Mouse (Mus musculus): ENCODE measurements around the gene Ube2d3. TPM values are rescaled to one million over a fixed set of nuclear protein-coding genes. Genes with fewer than 3 reads are reported as not detected.
"Not testable (repeated sequence)": the region's sequence is repeated elsewhere in the genome, so short reads cannot be mapped to it uniquely, and the experiment has no call there.

The Ube2d3 gene
- polyA plus RNA-seq, 1 experiment from 2014 or later: 383 TPM

GRCm38 (mm10) chr3:135444930-135445329 is 7.0 kb downstream of the Ube2d3 start:
- H3K4me2 ChIP-seq (ENCODE audit: low read length): no peak overlapping the region
- H3K36me3 ChIP-seq (ENCODE audit: control insufficient read depth, insufficient read depth): peaks cover 2% of the 10 kb centered on the region; the same call in 1 of the 2 replicates
- H3K27ac ChIP-seq (ENCODE audit: low read length): no peak overlapping the region
- H3K9ac ChIP-seq (replicated peaks; ENCODE audit: low read depth, low read length): no peak overlapping the region
- H3K4me3 ChIP-seq (replicated peaks; ENCODE audit: low read length): no peak overlapping the region
- peaks cover 14% of the 10 kb centered on the region for H3K4me1 ChIP-seq (replicated peaks; ENCODE audit: control insufficient read depth, insufficient read depth, low read length)
- ATAC-seq: no peak
- no peaks in the 10 kb centered on the region for H3K27me3 ChIP-seq (replicated peaks; ENCODE audit: control insufficient read depth, insufficient read depth, low read length)
- H3K9me3 ChIP-seq (ENCODE audit: control insufficient read depth, low read length): no peaks in the 10 kb centered on the region

GRCm38 (mm10) chr3:135458981-135459380 is 21.0 kb downstream of the Ube2d3 start:
- Histone ChIP-seq H3K36me3 (ENCODE audit: control insufficient read depth, insufficient read depth) (peaks cover 11% of the 10 kb centered on the region), H3K9me3 (ENCODE audit: control insufficient read depth, low read length) (no peaks in the 10 kb centered on the region), H3K27ac (ENCODE audit: low read length) (no peak overlapping the region), H3K4me1 (replicated peaks; ENCODE audit: control insufficient read depth, insufficient read depth, low read length) (no peaks in the 10 kb centered on the region), H3K4me3 (replicated peaks; ENCODE audit: low read length) (no peak overlapping the region), H3K9ac (replicated peaks; ENCODE audit: low read depth, low read length) (no peak overlapping the region), H3K27me3 (replicated peaks; ENCODE audit: control insufficient read depth, insufficient read depth, low read length) (no peaks in the 10 kb centered on the region), H3K4me2 (ENCODE audit: low read length) (no peak overlapping the region)
- no peak for ATAC-seq

DNA sequence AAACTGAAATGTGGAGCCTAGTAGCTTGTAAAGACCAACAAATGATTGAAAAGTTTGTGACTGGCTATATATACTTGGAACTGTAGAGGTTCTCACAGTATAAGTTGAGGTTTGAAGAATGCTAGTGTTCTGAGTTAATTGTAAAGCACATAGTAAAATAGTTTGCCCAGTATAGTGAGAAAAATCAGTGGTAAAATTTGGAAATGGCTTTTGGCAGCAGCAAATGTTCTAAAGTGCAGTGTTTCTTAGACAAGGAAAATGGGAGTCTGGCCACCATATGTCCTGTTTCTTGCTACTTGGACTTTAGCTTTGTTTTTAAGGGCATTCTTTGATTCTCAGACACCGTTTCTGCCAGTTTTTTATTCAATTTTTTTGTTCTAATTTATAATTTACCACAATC is 30.5 kb downstream of the Ube2d3 start:
- Histone ChIP-seq H3K9me3 (ENCODE audit: control insufficient read depth, low read length) (no peaks in the 10 kb centered on the region), H3K9ac (replicated peaks; ENCODE audit: low read depth, low read length) (no peak overlapping the region), H3K4me2 (ENCODE audit: low read length) (no peak overlapping the region), H3K4me3 (replicated peaks; ENCODE audit: low read length) (no peak overlapping the region), H3K4me1 (replicated peaks; ENCODE audit: control insufficient read depth, insufficient read depth, low read length) (no peaks in the 10 kb centered on the region), H3K27ac (ENCODE audit: low read length) (no peak overlapping the region), H3K27me3 (replicated peaks; ENCODE audit: control insufficient read depth, insufficient read depth, low read length) (no peaks in the 10 kb centered on the region), H3K36me3 (ENCODE audit: control insufficient read depth, insufficient read depth) (no peaks in the 10 kb centered on the region)
- ATAC-seq: no peak
- 84% methylated on average over 1 of the region's 1 CpGs for WGBS

DNA sequence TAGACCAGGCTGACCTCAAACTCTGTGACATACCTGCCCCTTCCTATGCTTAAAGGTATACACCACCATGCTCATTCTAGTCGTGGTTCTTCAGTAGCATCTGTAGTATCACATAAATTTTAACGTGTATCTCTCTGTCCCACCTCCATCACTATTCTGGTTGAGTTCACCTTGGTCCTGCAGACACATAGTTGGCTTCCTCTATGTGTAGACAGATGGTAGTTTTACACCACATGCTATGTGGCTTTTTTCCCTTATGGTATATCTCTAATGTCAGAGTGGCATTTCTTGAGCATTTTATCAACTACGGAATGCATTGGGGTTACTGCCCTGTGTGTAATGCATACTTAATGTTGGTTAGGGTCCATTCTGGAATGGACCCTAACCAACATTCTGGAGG is 31.2 kb downstream of the Ube2d3 start:
- H3K9ac ChIP-seq (replicated peaks; ENCODE audit: low read depth, low read length): no peak overlapping the region
- H3K4me2 ChIP-seq (ENCODE audit: low read length): no peak overlapping the region
- no peaks in the 10 kb centered on the region for H3K4me1 ChIP-seq (replicated peaks; ENCODE audit: control insufficient read depth, insufficient read depth, low read length)
- WGBS: 53% methylated on average over 3 of the region's 3 CpGs
- H3K27ac ChIP-seq (ENCODE audit: low read length): no peak overlapping the region
- peak; percentile 30; the same call in 1 of the 2 replicates for ATAC-seq
- H3K9me3 ChIP-seq (ENCODE audit: control insufficient read depth, low read length): no peaks in the 10 kb centered on the region
- H3K36me3 ChIP-seq (ENCODE audit: control insufficient read depth, insufficient read depth): no peaks in the 10 kb centered on the region
- H3K27me3 ChIP-seq (replicated peaks; ENCODE audit: control insufficient read depth, insufficient read depth, low read length): no peaks in the 10 kb centered on the region
- H3K4me3 ChIP-seq (replicated peaks; ENCODE audit: low read length): no peak overlapping the region

DNA sequence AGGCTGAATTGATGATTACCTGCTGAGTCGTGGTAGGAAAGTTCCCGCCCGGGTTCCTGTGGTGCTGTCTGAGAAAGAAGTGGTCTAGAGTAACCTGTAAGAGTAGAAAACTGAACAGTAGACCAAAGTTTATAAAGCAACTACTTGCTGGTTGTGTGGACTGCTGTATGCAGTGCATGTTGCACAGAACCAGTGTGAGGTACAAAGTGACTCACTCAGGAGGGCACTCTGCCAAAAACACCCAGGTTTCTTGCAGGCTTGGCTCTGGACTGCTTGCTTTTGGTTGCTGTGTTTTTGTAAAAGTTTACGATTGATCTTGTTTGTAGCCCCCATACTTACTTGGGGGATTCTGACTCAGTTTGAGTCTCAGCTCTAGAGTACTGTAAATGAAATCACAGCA is 32.0 kb downstream of the Ube2d3 start:
- no peaks in the 10 kb centered on the region for H3K27me3 ChIP-seq (replicated peaks; ENCODE audit: control insufficient read depth, insufficient read depth, low read length)
- H3K9me3 ChIP-seq (ENCODE audit: control insufficient read depth, low read length): no peaks in the 10 kb centered on the region
- 44% methylated on average over 4 of the region's 4 CpGs for WGBS
- H3K4me1 ChIP-seq (replicated peaks; ENCODE audit: control insufficient read depth, insufficient read depth, low read length): no peaks in the 10 kb centered on the region
- ATAC-seq: peak; percentile 75
- no peak overlapping the region for H3K4me3 ChIP-seq (replicated peaks; ENCODE audit: low read length)
- no peaks in the 10 kb centered on the region for H3K36me3 ChIP-seq (ENCODE audit: control insufficient read depth, insufficient read depth)
- H3K9ac ChIP-seq (replicated peaks; ENCODE audit: low read depth, low read length): no peak overlapping the region
- H3K27ac ChIP-seq (ENCODE audit: low read length): no peak overlapping the region
- no peak overlapping the region for H3K4me2 ChIP-seq (ENCODE audit: low read length)

GRCm38 (mm10) chr3:135470823-135471222 is 32.9 kb downstream of the Ube2d3 start:
- Histone ChIP-seq H3K27ac (ENCODE audit: low read length) (no peak overlapping the region), H3K9ac (replicated peaks; ENCODE audit: low read depth, low read length) (no peak overlapping the region), H3K4me1 (replicated peaks; ENCODE audit: control insufficient read depth, insufficient read depth, low read length) (no peaks in the 10 kb centered on the region), H3K9me3 (ENCODE audit: control insufficient read depth, low read length) (no peaks in the 10 kb centered on the region), H3K36me3 (ENCODE audit: control insufficient read depth, insufficient read depth) (no peaks in the 10 kb centered on the region), H3K27me3 (replicated peaks; ENCODE audit: control insufficient read depth, insufficient read depth, low read length) (no peaks in the 10 kb centered on the region), H3K4me2 (ENCODE audit: low read length) (no peak overlapping the region), H3K4me3 (replicated peaks; ENCODE audit: low read length) (no peak overlapping the region)
- ATAC-seq: no peak
- 80% methylated on average over 1 of the region's 1 CpGs for WGBS

DNA sequence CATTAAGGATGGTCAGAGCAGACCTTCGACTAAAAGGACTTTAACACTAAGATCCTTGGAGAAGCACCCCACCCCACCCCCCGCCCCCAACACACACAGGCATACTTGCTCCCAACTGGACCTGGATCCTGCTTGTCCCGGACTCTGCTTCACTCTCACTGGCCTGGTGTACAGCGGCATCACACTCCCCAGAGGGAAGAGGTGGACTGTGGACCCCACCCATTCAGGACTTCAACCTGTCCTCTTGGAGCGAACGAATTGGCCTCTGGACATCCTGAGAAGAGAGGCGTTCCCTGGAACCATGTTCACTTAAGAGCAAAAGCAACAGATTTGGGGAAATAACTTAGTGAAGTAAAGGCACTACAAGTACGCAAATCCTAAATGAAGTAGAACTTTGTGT is 37.1 kb downstream of the Ube2d3 start:
- no peak overlapping the region for H3K4me3 ChIP-seq (replicated peaks; ENCODE audit: low read length)
- H3K4me1 ChIP-seq (replicated peaks; ENCODE audit: control insufficient read depth, insufficient read depth, low read length): no peaks in the 10 kb centered on the region
- no peak for ATAC-seq
- 92% methylated on average over 8 of the region's 8 CpGs for WGBS
- H3K27ac ChIP-seq (ENCODE audit: low read length): no peak overlapping the region
- H3K36me3 ChIP-seq (ENCODE audit: control insufficient read depth, insufficient read depth): no peaks in the 10 kb centered on the region
- no peaks in the 10 kb centered on the region for H3K9me3 ChIP-seq (ENCODE audit: control insufficient read depth, low read length)
- no peak overlapping the region for H3K4me2 ChIP-seq (ENCODE audit: low read length)
- no peak overlapping the region for H3K9ac ChIP-seq (replicated peaks; ENCODE audit: low read depth, low read length)
- H3K27me3 ChIP-seq (replicated peaks; ENCODE audit: control insufficient read depth, insufficient read depth, low read length): no peaks in the 10 kb centered on the region

- H3K4me3 ChIP-seq (replicated peaks; ENCODE audit: low read length): no peak overlapping the region
- H3K4me2 ChIP-seq (ENCODE audit: low read length): no peak overlapping the region
- no peak for ATAC-seq
- H3K9ac ChIP-seq (replicated peaks; ENCODE audit: low read depth, low read length): no peak overlapping the region
- no peaks in the 10 kb centered on the region for H3K4me1 ChIP-seq (replicated peaks; ENCODE audit: control insufficient read depth, insufficient read depth, low read length)
- no peaks in the 10 kb centered on the region for H3K36me3 ChIP-seq (ENCODE audit: control insufficient read depth, insufficient read depth)
- no peaks in the 10 kb centered on the region for H3K27me3 ChIP-seq (replicated peaks; ENCODE audit: control insufficient read depth, insufficient read depth, low read length)
- no peaks in the 10 kb centered on the region for H3K9me3 ChIP-seq (ENCODE audit: control insufficient read depth, low read length)
- WGBS: 79% methylated on average over 6 of the region's 6 CpGs
- H3K27ac ChIP-seq (ENCODE audit: low read length): no peak overlapping the region
These were observed 38.3 kb downstream of the Ube2d3 start for GRCm38 (mm10) chr3:135476286-135476685.

DNA sequence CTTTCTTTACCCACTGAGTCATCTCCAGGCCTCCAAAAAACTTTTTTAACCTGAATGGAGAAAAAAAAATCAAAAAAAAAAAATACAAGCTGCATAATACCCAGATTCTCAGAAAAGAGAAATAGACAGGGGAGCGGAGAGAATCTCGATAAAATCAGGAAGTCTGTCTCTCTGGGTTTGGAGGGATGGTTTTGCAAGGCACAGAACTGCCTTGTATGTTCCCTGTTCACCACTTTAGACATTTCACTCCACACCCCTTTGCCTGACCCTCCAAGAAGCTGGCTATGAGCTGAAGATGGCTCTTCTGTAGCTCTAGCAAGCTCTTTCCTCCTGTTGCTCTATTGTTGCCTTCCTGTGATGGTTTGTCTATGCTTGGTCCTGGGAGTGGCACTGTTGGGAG is 39.0 kb downstream of the Ube2d3 start:
- Histone ChIP-seq H3K27me3 (replicated peaks; ENCODE audit: control insufficient read depth, insufficient read depth, low read length) (no peaks in the 10 kb centered on the region), H3K4me3 (replicated peaks; ENCODE audit: low read length) (no peak overlapping the region), H3K27ac (ENCODE audit: low read length) (no peak overlapping the region), H3K9ac (replicated peaks; ENCODE audit: low read depth, low read length) (no peak overlapping the region), H3K9me3 (ENCODE audit: control insufficient read depth, low read length) (no peaks in the 10 kb centered on the region), H3K4me1 (replicated peaks; ENCODE audit: control insufficient read depth, insufficient read depth, low read length) (no peaks in the 10 kb centered on the region), H3K4me2 (ENCODE audit: low read length) (no peak overlapping the region), H3K36me3 (ENCODE audit: control insufficient read depth, insufficient read depth) (no peaks in the 10 kb centered on the region)
- ATAC-seq: no peak
- 94% methylated on average over 2 of the region's 2 CpGs for WGBS

GRCm38 (mm10) chr3:135479090-135479489 is 41.1 kb downstream of the Ube2d3 start:
- H3K4me2 ChIP-seq (ENCODE audit: low read length); H3K9ac ChIP-seq (replicated peaks; ENCODE audit: low read depth, low read length); H3K36me3 ChIP-seq (ENCODE audit: control insufficient read depth, insufficient read depth); H3K9me3 ChIP-seq (ENCODE audit: control insufficient read depth, low read length); H3K27ac ChIP-seq (ENCODE audit: low read length); ATAC-seq; H3K4me3 ChIP-seq (replicated peaks; ENCODE audit: low read length); H3K4me1 ChIP-seq (replicated peaks; ENCODE audit: control insufficient read depth, insufficient read depth, low read length); H3K27me3 ChIP-seq (replicated peaks; ENCODE audit: control insufficient read depth, insufficient read depth, low read length): not testable (repeated sequence)
- WGBS: 84% methylated on average over 5 of the region's 5 CpGs

Data from forebrain, embryonic 16.5 days (tissue).